8 mouse cellular contexts compared by ENCODE assay signal in the genomic region with DNA sequence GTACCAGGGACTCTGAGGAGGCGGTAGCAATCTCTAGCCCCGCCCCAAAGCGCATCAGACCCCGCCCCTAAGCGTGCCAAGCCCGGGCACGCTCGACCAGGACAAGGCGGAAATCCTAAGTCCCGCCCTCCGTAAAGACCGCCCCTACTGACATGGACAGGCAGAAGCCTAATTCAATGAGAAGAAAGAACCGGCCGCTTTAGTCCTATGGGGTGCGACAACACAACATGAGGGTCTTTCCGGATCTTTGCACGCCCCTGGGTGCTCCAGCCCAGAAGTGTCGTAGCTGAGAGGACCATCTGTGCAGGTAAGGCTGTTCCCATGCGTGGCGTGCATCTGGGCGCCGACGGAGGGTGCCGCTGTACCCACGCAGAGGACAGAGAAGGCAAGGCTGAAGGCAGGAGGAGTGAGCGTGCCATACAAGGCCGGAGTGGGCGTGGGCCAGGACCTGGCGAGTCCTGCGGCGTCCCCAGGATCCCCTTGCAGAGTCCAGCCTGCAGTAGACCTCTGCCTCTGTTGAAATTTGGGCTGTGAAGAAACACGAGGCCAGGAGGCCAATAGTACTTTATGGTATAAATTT. TPM values are rescaled to one million over a fixed set of nuclear protein-coding genes. Genes with fewer than 3 reads are reported as not detected.
A peak's percentile ranks its signal among the peaks of the same experiment; 100 is the strongest.
DNase-seq lines count a peak whose midpoint lies in the region; ATAC-seq and TF ChIP-seq lines count a peak whose summit lies in the region.

A gene (plus strand): TSS at position 156 of the 580 bp plus-strand sequence.

- peak; percentile 46 for TF ChIP-seq CTCF in gastrocnemius, adult 2 months (IDR thresholded peaks at IDR 0.05)
- TF ChIP-seq CTCF in hindbrain, postnatal 0 days (IDR thresholded peaks at IDR 0.05; ENCODE audit: low read depth), result peak; percentile 51
- TF ChIP-seq CTCF in left cerebral cortex, adult 2 months (IDR thresholded peaks at IDR 0.05), result no peak

- H3K27me3 ChIP-seq in hindbrain, postnatal 0 days (ENCODE audit: insufficient read depth, low read length), result no peaks in the 10 kb centered on the region

- intact Hi-C loops in gastrocnemius, adult 2 months (cut with DNase I), result loop anchor here (5.0 kb wide), 1 partner anchor 112 kb away; a partner anchor contains a TSS
- intact Hi-C loops in left cerebral cortex, adult 2 months (cut with DNase I), result no loop called here

- peak within 1 kb of the TSS; percentile 89 for H3K4me3 ChIP-seq in gastrocnemius, adult 2 months
- H3K4me3 ChIP-seq in hindbrain, postnatal 0 days (ENCODE audit: low read length), result peak within 1 kb of the TSS; percentile 60
- H3K4me3 ChIP-seq in left cerebral cortex, adult 2 months, result peak within 1 kb of the TSS; percentile 84

- H3K9me3 ChIP-seq in hindbrain, postnatal 0 days (ENCODE audit: low read length), result no peaks in the 10 kb centered on the region

- under 1% methylated on average over 32 of the region's 32 CpGs for WGBS in hindbrain, postnatal 0 days

- peak within 1 kb of the TSS; percentile 93 for H3K27ac ChIP-seq in gastrocnemius, adult 2 months
- peak within 1 kb of the TSS; percentile 74 for H3K27ac ChIP-seq in hindbrain, postnatal 0 days
- H3K27ac ChIP-seq in left cerebral cortex, adult 2 months, result peak within 1 kb of the TSS; percentile 78

- 0 out of 2 replicates have a peak, but pooled peaks cover 5% of the 10 kb centered on the region for H3K4me1 ChIP-seq in hindbrain, postnatal 0 days (ENCODE audit: insufficient read depth, low read length)

- H3K9ac ChIP-seq in hindbrain, postnatal 0 days (replicated peaks; ENCODE audit: low read length), result peak within 1 kb of the TSS; percentile 59

- ATAC-seq in hindbrain, postnatal 0 days, result peak; percentile 99
- peak; percentile 99 for ATAC-seq in megakaryocyte, adult 5-6 weeks (ENCODE audit: poor library complexity, severe bottlenecking)

- peak within 1 kb of the TSS; percentile 68 for H3K4me2 ChIP-seq in hindbrain, postnatal 0 days (ENCODE audit: low read depth, low read length)

- peak; percentile 93 for DNase-seq in WW6 (ENCODE audit: low read depth, low spot score)
- peak; percentile 87 to 94 for DNase-seq in cerebellum, postnatal 4 days (ENCODE audit: low spot score in 2 of 2)
- DNase-seq in gastrocnemius, adult 2 months, result peak; percentile 98
- DNase-seq in hindbrain, postnatal 0 days (ENCODE audit: low spot score), result peak; percentile 96
- peak; percentile 94 for DNase-seq in left cerebral cortex, adult 2 months (ENCODE audit: extremely low spot score in 1 of 2, low spot score in 2 of 2)
- DNase-seq in right cerebral cortex, adult 2 months (ENCODE audit: low spot score in 2 of 2), result peak; percentile 93 to 94
- peak; percentile 98 for DNase-seq in urinary bladder, postnatal 14 days (ENCODE audit: low spot score)

- H3K36me3 ChIP-seq in hindbrain, postnatal 0 days (ENCODE audit: insufficient read depth, low read length), result no peaks in the 10 kb centered on the region

RNA-seq across cellular contexts. Expression of the gene that starts here (rescaled TPM):
- 10 to 100 TPM; 18.0 to 24.5 TPM for total RNA-seq in gastrocnemius, adult 2 months (2021)
- total RNA-seq in hindbrain, postnatal 0 days (2014; rRNA removed), result 45.0 and 55.6 TPM in 2 replicates
- polyA plus RNA-seq in hindbrain, postnatal 0 days (2015; fragmentation: Nextera tagmentation; extraction: Ambion mirVana), result 34.5 and 36.9 TPM in 2 replicates
- total RNA-seq in left cerebral cortex, adult 2 months (2021), result 10 to 100 TPM; 31.6 to 32.3 TPM
- total RNA-seq in megakaryocyte, adult 5-6 weeks (2015), result 3.5 and 5.8 TPM in 2 replicates
- total RNA-seq in megakaryocyte, adult 5-6 weeks (2017), result 5.1 and 5.4 TPM in 2 replicates

Comparison
In these comparisons a context has a peak if more than half of its experiments do, and no peak if none do; other contexts are left out.
1. Peak in every context shown above with its lines: DNase-seq, ATAC-seq, H3K4me3 ChIP-seq and H3K27ac ChIP-seq.